Mouse (Mus musculus) neutrophil, adult 5-6 weeks (primary cell): ENCODE data around the gene Il16. TPM values are rescaled to one million over a fixed set of nuclear protein-coding genes. Genes with fewer than 3 reads are reported as not detected.
A peak's percentile ranks its signal among the peaks of the same experiment; 100 is the strongest.

Experiments used
- ATAC-seq: fragments of 151-379, 151-347 bp; 2 replicates; pipeline ENCODE4 v1.8.0; 2017; ENCODE audit warnings: mild to moderate bottlenecking, moderate TSS enrichment; ENCODE audit not compliant: insufficient number of reproducible peaks, poor library complexity, low FRiP score, severe bottlenecking; ENCODE audit errors: extremely low read depth
- total RNA-seq: library from RNA; stranded (forward); fragments of 200-1000 nt; gene quantifications from 2 replicates; pipeline ENCODE4 v1.2.3, GENCODE M21; 2017

The Il16 gene
- 454 and 474 TPM in 2 replicates for total RNA-seq

DNA sequence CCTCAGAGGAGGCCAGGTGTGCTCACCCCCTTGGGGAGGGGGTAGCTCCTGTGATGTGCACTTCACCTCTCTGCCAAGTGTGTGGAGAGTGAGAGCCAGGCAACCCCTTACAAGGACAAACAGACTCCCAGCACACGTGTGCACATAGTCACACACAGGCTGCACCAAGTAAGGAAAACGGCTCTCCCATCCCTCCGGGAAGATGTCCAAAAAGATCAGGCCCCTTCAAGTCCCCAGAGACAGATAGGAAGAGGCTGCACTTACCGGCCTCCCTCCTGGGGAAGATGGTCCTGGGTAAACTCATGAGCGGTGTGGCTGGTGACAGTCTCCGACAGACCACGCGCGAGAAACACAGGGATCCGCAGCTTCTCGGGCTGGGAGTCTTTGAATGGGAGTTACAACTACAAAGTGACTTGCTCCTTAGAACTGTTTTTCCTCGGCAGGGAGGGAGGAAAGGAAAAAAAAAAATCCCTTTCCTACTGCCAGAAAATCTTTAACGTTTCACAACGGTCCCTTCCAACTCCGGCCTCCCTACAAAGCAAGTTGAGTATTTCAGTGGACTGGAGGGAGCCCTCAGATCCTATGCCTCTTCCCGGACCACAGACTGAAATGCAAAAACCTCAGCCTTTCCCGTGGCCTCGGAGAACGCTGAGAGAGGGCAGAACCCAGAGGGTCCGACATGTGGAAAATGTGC, at the start of gene Il16:
TSS of gene Il16 (minus strand) at position 314 of the 694 bp plus-strand sequence.
- ATAC-seq: 0 out of 2 replicates have a peak, but pooled peaks have one; percentile 13

DNA sequence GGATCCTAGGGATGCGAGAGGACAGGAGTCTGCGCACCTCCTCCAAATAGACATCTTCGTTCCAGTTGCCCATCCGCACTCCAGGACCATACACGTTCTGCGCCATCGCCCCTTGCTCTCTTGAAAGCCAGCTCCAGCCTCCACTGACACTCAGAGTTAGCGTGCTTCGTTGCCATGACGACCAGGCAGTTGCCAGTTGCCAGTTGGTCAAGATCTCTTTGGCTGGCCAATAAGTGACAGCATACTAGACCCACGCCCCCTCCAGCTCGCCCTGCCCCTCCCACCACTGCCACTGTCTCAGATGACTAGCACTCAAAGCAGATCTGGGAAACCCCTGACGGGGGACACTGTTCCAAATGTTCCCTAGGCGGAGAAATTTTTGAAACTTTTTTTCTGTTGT, 49.2 kb upstream of the Il16 start, which contains the start of gene Cfap161:
TSS of gene Cfap161 (minus strand) at position 176 of the 400 bp plus-strand sequence.
- no peak for ATAC-seq

DNA sequence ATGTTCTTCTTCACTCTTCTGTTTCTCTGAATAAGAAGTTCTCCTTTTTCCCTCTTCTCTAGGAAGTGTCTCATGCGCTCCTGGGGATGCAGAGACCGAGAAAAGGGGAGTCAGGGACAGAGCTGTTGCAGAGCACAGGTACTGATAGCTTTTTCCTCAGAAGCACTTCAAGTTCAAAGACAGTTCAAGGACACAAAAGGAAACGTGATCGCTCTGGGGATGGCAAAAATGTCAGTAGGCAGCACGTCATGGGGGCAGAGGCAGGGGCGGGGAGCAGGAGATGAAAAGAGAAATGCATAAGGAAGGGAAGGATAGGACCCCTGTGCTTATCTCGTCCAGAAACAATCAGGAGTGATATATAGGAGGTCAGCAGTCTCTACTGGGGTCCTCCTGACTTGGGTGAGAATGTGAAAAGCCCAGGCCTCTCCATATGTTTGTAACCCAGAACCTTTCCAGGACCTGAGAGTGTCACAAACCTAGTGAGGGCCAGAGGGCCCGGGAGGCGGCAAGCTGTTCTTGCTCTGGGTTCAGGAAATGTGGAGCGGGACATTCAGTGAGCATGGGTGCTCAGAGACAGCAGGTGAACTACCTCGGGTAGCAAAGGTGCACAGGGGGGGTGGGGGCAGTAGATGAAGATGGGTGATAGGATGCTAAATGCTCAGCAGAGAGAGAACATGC, 48.6 kb upstream of the Il16 start:
- ATAC-seq: no peak

DNA sequence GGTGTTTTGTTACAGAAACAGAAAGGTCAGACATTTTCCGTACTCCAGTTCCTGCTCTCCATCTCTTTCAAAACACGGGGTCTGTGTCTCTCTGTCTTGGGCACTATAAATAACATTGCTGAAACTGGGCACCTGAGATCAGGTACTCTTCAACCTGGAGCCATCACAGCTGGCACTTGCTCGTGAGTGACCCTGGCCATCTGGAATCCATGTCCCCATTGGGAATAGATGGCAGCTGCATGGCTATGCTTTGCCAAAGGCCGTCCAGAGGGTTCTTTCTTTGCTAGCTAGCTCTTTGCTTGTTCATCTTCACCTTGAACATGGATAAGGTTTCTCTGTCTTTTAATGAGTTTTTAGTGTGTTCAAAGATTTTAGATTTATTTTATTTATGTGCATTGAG, 35.4 kb upstream of the Il16 start:
- ATAC-seq: no peak

GRCm38 (mm10) chr7:83780026-83780425, 34.5 kb upstream of the Il16 start:
- no peak for ATAC-seq

GRCm38 (mm10) chr7:83779028-83779427, 33.5 kb upstream of the Il16 start:
- ATAC-seq: no peak

DNA sequence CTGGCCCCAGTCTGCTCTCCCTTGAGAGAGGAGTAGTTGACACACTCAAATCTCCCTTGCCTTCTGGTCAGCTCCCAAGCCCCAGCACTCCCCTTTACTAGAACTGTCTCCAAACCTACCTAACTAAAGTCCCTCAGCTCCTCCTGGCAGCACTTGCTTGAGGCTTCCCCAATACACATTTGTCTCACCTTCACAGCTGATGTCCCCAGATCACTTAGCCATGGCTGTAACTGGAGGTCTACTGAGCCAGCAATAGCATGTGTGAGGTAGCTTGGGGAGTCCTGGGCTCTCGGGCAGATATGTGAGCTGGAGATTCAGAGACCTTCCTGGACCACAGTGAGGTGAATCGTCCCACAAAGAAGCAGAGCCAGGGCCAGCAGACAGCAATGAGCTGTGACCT, 33.0 kb upstream of the Il16 start:
- ATAC-seq: no peak

DNA sequence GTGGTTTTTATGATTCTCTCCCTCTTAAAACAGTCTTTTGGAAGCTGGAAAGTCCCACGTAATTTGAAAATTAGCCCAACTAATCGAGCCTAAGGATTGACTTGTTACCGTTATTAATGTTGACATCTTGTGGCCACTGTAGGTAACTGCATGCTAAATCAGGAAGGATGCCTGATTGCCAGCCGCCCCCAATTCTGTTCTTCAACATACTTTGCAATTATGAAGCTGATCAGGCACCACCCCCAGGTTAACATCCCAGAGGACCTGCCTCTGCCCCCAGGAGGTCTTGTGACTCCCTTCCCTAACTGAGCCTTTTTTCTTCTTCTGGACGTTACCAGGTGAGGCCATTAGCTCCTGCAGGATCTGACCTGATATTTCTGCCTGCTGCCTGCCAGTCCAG, 29.2 kb upstream of the Il16 start:
- peak; percentile 40; the same call in 1 of the 2 replicates for ATAC-seq

DNA sequence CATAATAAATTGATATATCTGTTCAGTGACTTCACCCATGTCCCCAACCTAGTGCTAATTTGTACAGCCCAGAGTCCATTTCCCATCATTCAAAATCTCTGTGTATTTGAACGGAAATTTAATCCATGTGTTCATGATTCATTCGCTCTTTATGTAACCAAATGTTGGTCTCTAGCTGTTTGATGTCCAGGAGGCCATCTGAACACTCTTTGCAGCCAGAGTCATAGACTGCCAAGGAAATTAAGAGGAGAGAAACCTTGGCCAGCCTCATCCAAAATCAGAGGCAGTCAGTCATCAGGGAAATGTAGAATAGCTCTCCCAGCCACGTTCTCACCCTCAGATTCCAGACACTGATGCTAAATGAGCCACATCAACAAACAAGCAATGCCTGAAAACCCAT, 18.1 kb upstream of the Il16 start:
- no peak for ATAC-seq

DNA sequence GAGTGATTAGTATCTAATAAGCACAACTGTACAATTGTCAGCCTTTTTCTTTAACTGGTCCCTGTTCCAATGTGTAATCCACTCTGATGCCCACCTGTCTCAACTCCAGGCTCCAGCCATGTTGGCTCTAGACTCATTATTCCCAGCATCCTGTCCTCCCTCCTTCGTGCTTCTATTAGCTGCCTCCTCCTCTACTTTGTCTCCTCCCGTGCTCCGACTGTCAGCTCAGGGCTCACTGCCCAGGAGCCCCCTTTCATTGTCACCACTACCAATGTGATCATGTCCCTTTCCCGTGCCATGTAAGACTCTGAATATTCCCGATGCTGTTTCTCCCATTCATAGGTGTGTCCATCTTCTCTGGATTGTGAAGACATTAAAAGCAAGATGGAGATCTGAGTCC, 16.8 kb upstream of the Il16 start:
- no peak for ATAC-seq

GRCm38 (mm10) chr7:83751055-83751454, 5.5 kb upstream of the Il16 start:
- no peak for ATAC-seq

DNA sequence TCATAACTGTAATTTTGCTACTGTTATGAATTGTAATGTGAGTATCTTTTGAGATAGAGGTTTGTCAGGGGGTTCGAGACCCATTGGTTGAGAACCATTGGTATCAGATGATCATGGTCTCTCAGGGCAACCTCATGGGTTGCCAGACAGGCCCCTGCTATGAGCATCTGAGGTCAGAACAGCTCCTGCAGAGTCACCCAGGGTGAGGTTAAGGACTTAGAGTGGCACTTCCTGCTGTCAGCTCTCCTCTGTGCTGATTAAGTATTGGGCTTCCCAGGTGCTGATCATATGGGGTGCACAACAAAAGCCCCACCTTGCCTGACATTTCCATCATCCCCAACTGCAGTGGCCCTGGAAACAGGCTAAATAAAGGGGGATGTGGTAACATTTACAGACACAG, 2.9 kb upstream of the Il16 start:
- no peak for ATAC-seq

GRCm38 (mm10) chr7:83746107-83746687, 671 bp upstream of the Il16 start:
- ATAC-seq: no peak

DNA sequence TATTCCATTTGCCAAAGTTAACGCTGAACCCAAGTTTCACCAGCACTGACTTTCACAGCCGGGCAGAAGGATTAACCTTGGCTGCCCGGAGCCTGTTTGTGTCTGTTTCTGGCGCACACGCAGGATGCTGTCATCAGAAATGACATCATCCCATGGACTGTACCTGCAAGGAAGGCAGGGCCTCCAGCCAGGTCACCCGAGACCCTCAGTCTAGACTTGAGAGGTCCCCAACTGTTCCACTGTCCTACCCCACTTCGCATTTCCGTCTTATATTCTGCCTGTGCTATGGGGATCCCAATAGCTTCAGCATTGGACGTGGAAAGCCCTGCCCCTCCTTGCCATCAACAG, 487 bp downstream of the Il16 start:
- ATAC-seq: no peak

DNA sequence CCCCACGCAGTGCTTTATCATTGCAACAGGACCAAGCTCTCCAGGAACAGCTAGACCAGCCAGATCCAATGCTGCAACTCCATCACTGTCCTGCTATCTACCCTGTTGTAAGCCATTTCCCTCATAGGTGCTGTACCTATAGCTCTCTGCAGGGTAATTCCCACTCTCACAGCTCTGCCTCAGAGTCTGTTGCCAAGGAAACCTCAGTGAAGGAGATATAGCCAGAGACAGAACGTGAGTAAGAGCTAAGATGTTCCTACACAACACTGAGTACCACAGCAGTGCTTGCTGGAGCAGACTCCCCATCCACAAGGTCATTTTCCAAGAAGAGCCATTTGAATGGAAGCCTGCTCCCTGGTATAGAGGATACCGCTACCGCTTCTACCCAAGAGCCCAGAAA, 1.3 kb downstream of the Il16 start:
- ATAC-seq: no peak

- no peak for ATAC-seq
Observed at GRCm38 (mm10) chr7:83742690-83743089, 2.8 kb downstream of the Il16 start.

- no peak for ATAC-seq
Observed at GRCm38 (mm10) chr7:83742026-83742425, 3.5 kb downstream of the Il16 start.

GRCm38 (mm10) chr7:83739680-83740310, 5.7 kb downstream of the Il16 start:
- ATAC-seq: no peak

DNA sequence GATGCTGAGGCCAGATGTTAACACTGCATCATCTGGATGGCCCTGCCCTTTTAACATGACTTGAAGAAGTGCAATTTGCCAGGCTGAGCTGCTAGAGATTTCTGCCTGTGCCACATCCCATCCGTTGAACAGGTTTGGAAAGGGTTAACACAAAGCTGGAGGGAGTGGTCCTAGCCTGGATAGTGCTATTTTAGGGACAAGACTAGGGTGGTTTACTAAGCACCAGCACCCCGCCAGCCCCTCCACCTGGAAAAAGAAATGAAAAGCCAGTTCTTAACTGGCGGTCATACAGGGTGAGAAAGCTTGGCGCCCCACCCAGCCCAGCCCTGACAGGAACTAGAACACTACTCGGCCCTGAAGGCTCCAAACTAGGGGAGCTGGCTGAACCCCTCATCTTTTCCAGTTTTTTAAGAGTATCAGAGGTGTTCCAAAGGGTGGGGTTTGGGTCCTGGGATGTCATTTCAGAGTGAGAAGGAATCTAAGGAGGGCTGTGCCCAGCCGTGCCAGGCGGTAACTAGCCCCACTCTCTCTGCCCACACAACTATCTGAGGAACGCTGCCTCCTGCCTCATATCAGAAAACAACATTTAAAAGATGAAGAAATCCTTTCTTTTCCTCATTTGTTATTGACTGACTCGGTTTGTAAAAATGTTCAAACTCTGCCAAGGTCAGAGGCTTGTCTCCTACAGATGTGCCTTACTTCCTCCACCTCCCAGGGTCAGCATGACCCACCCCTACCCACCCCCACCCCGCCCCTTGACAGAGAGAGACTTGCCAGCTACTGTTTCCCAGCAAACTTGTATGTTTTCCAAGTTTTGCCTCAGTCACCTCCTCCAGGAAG, 6.7 kb downstream of the Il16 start:
- ATAC-seq: no peak
